Mouse (Mus musculus): ENCODE data around the gene C8g. TPM values are rescaled to one million over a fixed set of nuclear protein-coding genes. Genes with fewer than 3 reads are reported as not detected.
A peak's percentile ranks its signal among the peaks of the same experiment; 100 is the strongest.

Gene C8g
- polyA plus RNA-seq, 1 experiment from 2014 or later = 7.9 TPM

GRCm38 (mm10) chr2:25456205-25456953, 45.1 kb downstream of the C8g start, which contains the start of gene Clic3:
Clic3 (plus strand) TSS chr2:25456838.
- 0 out of 2 replicates have a peak within 1 kb of the TSS, but pooled peaks have one; percentile 8 for H3K9ac ChIP-seq (ENCODE audit: low read depth, low read length)
- peaks cover 12% of the 10 kb centered on the region; the same call in 1 of the 2 replicates for H3K4me1 ChIP-seq (replicated peaks; ENCODE audit: insufficient read depth, low read length)
- no peak within 1 kb of the TSS for H3K4me2 ChIP-seq (ENCODE audit: low read length)
- H3K36me3 ChIP-seq (ENCODE audit: insufficient read depth, low read length) = no peaks in the 10 kb centered on the region
- ATAC-seq (replicated peaks; ENCODE audit: low FRiP score, low read depth) = no peak
- H3K27ac ChIP-seq = no peak within 1 kb of the TSS
- H3K4me3 ChIP-seq (replicated peaks; ENCODE audit: low read depth, low read length) = no peak within 1 kb of the TSS
- H3K9me3 ChIP-seq (replicated peaks; ENCODE audit: low read length) = no peaks in the 10 kb centered on the region
- no peak for TF ChIP-seq CTCF (IDR thresholded peaks at IDR 0.05; ENCODE audit: low read depth)
- no peaks in the 10 kb centered on the region for H3K27me3 ChIP-seq (ENCODE audit: insufficient read depth, low read length)
- 57% methylated on average over 14 of the region's 14 CpGs for WGBS
- no peak for DNase-seq (ENCODE audit: low spot score)

GRCm38 (mm10) chr2:25452951-25453350, 48.6 kb downstream of the C8g start:
- no peak overlapping the region for H3K4me3 ChIP-seq (replicated peaks; ENCODE audit: low read depth, low read length)
- H3K9me3 ChIP-seq (replicated peaks; ENCODE audit: low read length) = no peaks in the 10 kb centered on the region
- ATAC-seq (replicated peaks; ENCODE audit: low FRiP score, low read depth) (no peak), DNase-seq (ENCODE audit: low spot score) (no peak)
- no peaks in the 10 kb centered on the region for H3K4me1 ChIP-seq (replicated peaks; ENCODE audit: insufficient read depth, low read length)
- WGBS = 43% methylated on average over 1 of the region's 1 CpGs
- no peak overlapping the region; the same call in 1 of the 2 replicates for H3K27ac ChIP-seq
- H3K36me3 ChIP-seq (ENCODE audit: insufficient read depth, low read length) = 0 out of 2 replicates have a peak, but pooled peaks cover under 1% of the 10 kb centered on the region
- H3K27me3 ChIP-seq (ENCODE audit: insufficient read depth, low read length) = no peaks in the 10 kb centered on the region
- H3K4me2 ChIP-seq (ENCODE audit: low read length) = no peak overlapping the region
- H3K9ac ChIP-seq (ENCODE audit: low read depth, low read length) = no peak overlapping the region
- no peak for TF ChIP-seq CTCF (IDR thresholded peaks at IDR 0.05; ENCODE audit: low read depth)

DNA sequence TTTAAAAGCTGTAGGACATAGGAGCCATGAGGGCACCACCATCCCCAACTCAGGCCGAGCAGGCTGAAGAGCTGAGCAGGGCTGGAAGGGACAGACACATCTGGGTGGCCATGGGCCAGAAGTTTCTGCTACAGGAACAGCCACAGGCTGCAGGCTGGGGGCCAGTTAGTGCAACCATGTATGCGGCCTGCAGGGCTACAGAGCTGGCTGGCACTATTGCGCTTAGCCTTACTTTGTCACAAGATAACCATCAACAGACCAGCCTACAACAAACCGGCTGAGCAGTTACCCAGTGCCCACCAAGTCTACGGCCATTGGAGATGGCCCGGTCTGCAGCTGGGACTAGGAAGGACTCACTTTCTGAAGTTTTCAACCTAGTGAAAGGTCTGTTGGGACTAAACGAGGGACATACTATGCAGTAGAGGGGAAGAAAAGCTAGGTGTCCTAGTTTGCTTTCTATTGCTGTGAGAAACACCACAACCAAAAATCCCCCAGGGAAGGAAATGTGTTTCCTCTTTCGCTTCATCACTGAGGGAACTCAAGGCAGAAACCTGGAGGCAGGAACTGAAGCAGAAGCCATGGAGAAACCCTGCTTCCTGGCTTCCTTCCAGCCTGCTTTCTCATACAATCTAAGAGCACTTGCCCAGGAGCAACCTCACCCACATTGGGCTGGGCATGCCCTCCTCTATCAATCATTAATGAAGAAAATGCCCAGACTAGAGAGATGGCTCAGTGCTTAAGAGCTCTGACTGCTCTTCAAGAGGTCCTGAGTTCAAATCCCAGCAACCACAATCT, 50.5 kb downstream of the C8g start:
- Histone ChIP-seq H3K27ac (peak overlapping the region; percentile 19; the same call in 1 of the 2 replicates), H3K4me3 (replicated peaks; ENCODE audit: low read depth, low read length) (no peak overlapping the region), H3K36me3 (ENCODE audit: insufficient read depth, low read length) (0 out of 2 replicates have a peak, but pooled peaks cover 8% of the 10 kb centered on the region), H3K4me1 (replicated peaks; ENCODE audit: insufficient read depth, low read length) (no peaks in the 10 kb centered on the region), H3K9ac (ENCODE audit: low read depth, low read length) (no peak overlapping the region), H3K27me3 (ENCODE audit: insufficient read depth, low read length) (no peaks in the 10 kb centered on the region), H3K9me3 (replicated peaks; ENCODE audit: low read length) (no peaks in the 10 kb centered on the region), H3K4me2 (ENCODE audit: low read length) (no peak overlapping the region)
- ATAC-seq (replicated peaks; ENCODE audit: low FRiP score, low read depth) (no peak), DNase-seq (ENCODE audit: low spot score) (no peak)
- 72% methylated on average over 8 of the region's 8 CpGs for WGBS
- no peak for TF ChIP-seq CTCF (IDR thresholded peaks at IDR 0.05; ENCODE audit: low read depth)

Other genes with a start within 250 kb of the C8g start
- gene Tmem203, start 246.3 kb downstream of the C8g start, polyA plus RNA-seq (2015; fragmentation: Nextera tagmentation; extraction: Ambion mirVana) = 42.6 and 46.7 TPM in 2 replicates
- 17.1 and 18.0 TPM in 2 replicates for gene Tprn, start 239.1 kb downstream of the C8g start, polyA plus RNA-seq (2015; fragmentation: Nextera tagmentation; extraction: Ambion mirVana)
- 172 TPM in 2 replicates for gene Ssna1, start 229.3 kb downstream of the C8g start, polyA plus RNA-seq (2015; fragmentation: Nextera tagmentation; extraction: Ambion mirVana)
- gene Anapc2, start 229.2 kb downstream of the C8g start, polyA plus RNA-seq (2015; fragmentation: Nextera tagmentation; extraction: Ambion mirVana) = 79.4 and 84.0 TPM in 2 replicates
- gene Tmem210, start 213.6 kb downstream of the C8g start, polyA plus RNA-seq (2015; fragmentation: Nextera tagmentation; extraction: Ambion mirVana) = not detected in 2 replicates
- 0.29 and 0.48 TPM in 2 replicates for gene Lrrc26, start 211.8 kb downstream of the C8g start, polyA plus RNA-seq (2015; fragmentation: Nextera tagmentation; extraction: Ambion mirVana)
- gene Grin1, start 182.5 kb downstream of the C8g start, polyA plus RNA-seq (2015; fragmentation: Nextera tagmentation; extraction: Ambion mirVana) = 0.58 and 0.66 TPM in 2 replicates
- 57.9 and 59.6 TPM in 2 replicates for gene Man1b1, start 169.4 kb downstream of the C8g start, polyA plus RNA-seq (2015; fragmentation: Nextera tagmentation; extraction: Ambion mirVana)
- gene Dpp7, start 145.4 kb downstream of the C8g start, polyA plus RNA-seq (2015; fragmentation: Nextera tagmentation; extraction: Ambion mirVana) = 28.5 and 31.5 TPM in 2 replicates
- gene Uap1l1, start 136.0 kb downstream of the C8g start, polyA plus RNA-seq (2015; fragmentation: Nextera tagmentation; extraction: Ambion mirVana) = 80.5 and 92.8 TPM in 2 replicates
- gene Sapcd2, start 129.4 kb downstream of the C8g start, polyA plus RNA-seq (2015; fragmentation: Nextera tagmentation; extraction: Ambion mirVana) = 17.9 and 19.3 TPM in 2 replicates
- gene Entpd2, start 105.8 kb downstream of the C8g start, polyA plus RNA-seq (2015; fragmentation: Nextera tagmentation; extraction: Ambion mirVana) = 6.9 and 7.8 TPM in 2 replicates
- 43.9 and 49.9 TPM in 2 replicates for gene Npdc1, start 102.4 kb downstream of the C8g start, polyA plus RNA-seq (2015; fragmentation: Nextera tagmentation; extraction: Ambion mirVana)
- gene Fut7, start 78.5 kb downstream of the C8g start, polyA plus RNA-seq (2015; fragmentation: Nextera tagmentation; extraction: Ambion mirVana) = 0.06 TPM in 1 of 2 replicates, not detected in the other
- 9.7 and 9.8 TPM in 2 replicates for gene Abca2, start 73.0 kb downstream of the C8g start, polyA plus RNA-seq (2015; fragmentation: Nextera tagmentation; extraction: Ambion mirVana)
- 7.7 and 10.3 TPM in 2 replicates for gene Clic3, start 44.9 kb downstream of the C8g start, polyA plus RNA-seq (2015; fragmentation: Nextera tagmentation; extraction: Ambion mirVana)
- 42.0 and 45.0 TPM in 2 replicates for gene Paxx, start 40.6 kb downstream of the C8g start, polyA plus RNA-seq (2015; fragmentation: Nextera tagmentation; extraction: Ambion mirVana)
- 11.5 and 13.1 TPM in 2 replicates for gene Ptgds, start 31.7 kb downstream of the C8g start, polyA plus RNA-seq (2015; fragmentation: Nextera tagmentation; extraction: Ambion mirVana)
- not detected in 2 replicates for gene Lcn12, start 7.8 kb downstream of the C8g start, polyA plus RNA-seq (2015; fragmentation: Nextera tagmentation; extraction: Ambion mirVana)
- gene Fbxw5, start 969 bp downstream of the C8g start, polyA plus RNA-seq (2015; fragmentation: Nextera tagmentation; extraction: Ambion mirVana) = 65.7 and 71.1 TPM in 2 replicates
- 24.4 and 28.1 TPM in 2 replicates for gene Traf2, start 45.2 kb upstream of the C8g start, polyA plus RNA-seq (2015; fragmentation: Nextera tagmentation; extraction: Ambion mirVana)
- gene Edf1, start 56.1 kb upstream of the C8g start, polyA plus RNA-seq (2015; fragmentation: Nextera tagmentation; extraction: Ambion mirVana) = 351 and 379 TPM in 2 replicates
- 0.59 and 0.85 TPM in 2 replicates for gene Mamdc4, start 73.1 kb upstream of the C8g start, polyA plus RNA-seq (2015; fragmentation: Nextera tagmentation; extraction: Ambion mirVana)
- 197 TPM in 2 replicates for gene Phpt1, start 73.5 kb upstream of the C8g start, polyA plus RNA-seq (2015; fragmentation: Nextera tagmentation; extraction: Ambion mirVana)
- 0.15 and 0.16 TPM in 2 replicates for gene Ajm1, start 80.0 kb upstream of the C8g start, polyA plus RNA-seq (2015; fragmentation: Nextera tagmentation; extraction: Ambion mirVana)
- gene Rabl6, start 106.8 kb upstream of the C8g start, polyA plus RNA-seq (2015; fragmentation: Nextera tagmentation; extraction: Ambion mirVana) = 45.6 and 56.9 TPM in 2 replicates
- gene Ccdc183, start 116.0 kb upstream of the C8g start, polyA plus RNA-seq (2015; fragmentation: Nextera tagmentation; extraction: Ambion mirVana) = 0.32 and 0.34 TPM in 2 replicates
- 41.7 and 43.8 TPM in 2 replicates for gene Tmem141, start 120.3 kb upstream of the C8g start, polyA plus RNA-seq (2015; fragmentation: Nextera tagmentation; extraction: Ambion mirVana)
- 1.7 and 2.2 TPM in 2 replicates for gene Fcna, start 126.3 kb upstream of the C8g start, polyA plus RNA-seq (2015; fragmentation: Nextera tagmentation; extraction: Ambion mirVana)
- not detected in 2 replicates for gene Lcn8, start 151.4 kb upstream of the C8g start, polyA plus RNA-seq (2015; fragmentation: Nextera tagmentation; extraction: Ambion mirVana)
- not detected in 2 replicates for gene Lcn5, start 156.2 kb upstream of the C8g start, polyA plus RNA-seq (2015; fragmentation: Nextera tagmentation; extraction: Ambion mirVana)
- not detected in 2 replicates for gene Lcn6, start 175.1 kb upstream of the C8g start, polyA plus RNA-seq (2015; fragmentation: Nextera tagmentation; extraction: Ambion mirVana)
- not detected in 2 replicates for gene Lcn10, start 181.0 kb upstream of the C8g start, polyA plus RNA-seq (2015; fragmentation: Nextera tagmentation; extraction: Ambion mirVana)
- gene Obp2a, start 198.3 kb upstream of the C8g start, polyA plus RNA-seq (2015; fragmentation: Nextera tagmentation; extraction: Ambion mirVana) = 0.37 TPM in 1 of 2 replicates, not detected in the other
- 94.1 and 94.6 TPM in 2 replicates for gene Bmyc, start 205.0 kb upstream of the C8g start, polyA plus RNA-seq (2015; fragmentation: Nextera tagmentation; extraction: Ambion mirVana)
- gene Obp2b, start 235.3 kb upstream of the C8g start, polyA plus RNA-seq (2015; fragmentation: Nextera tagmentation; extraction: Ambion mirVana) = not detected in 2 replicates